Mouse (Mus musculus) neural tube, embryonic 14.5 days (tissue): ENCODE measurements around the gene Atrnl1. TPM values are rescaled to one million over a fixed set of nuclear protein-coding genes. Genes with fewer than 3 reads are reported as not detected.
A peak's percentile ranks its signal among the peaks of the same experiment; 100 is the strongest.
"Not testable (repeated sequence)": the region's sequence is repeated elsewhere in the genome, so short reads cannot be mapped to it uniquely, and the experiment has no call there.

ENCODE experiments used
- ATAC-seq: fragments of 200-750 bp; cut with Nextera tagmentation; 2 replicates; pipeline ENCODE4 v1.8.0; 2017; ENCODE audit warnings: low read depth, mild to moderate bottlenecking, moderate TSS enrichment, moderate library complexity
- H3K27ac ChIP-seq: fragments of 300-500 bp; sonication (generic); 2 replicates; pipeline ENCODE4 v1.5.1; 2014; ENCODE audit warnings: low read depth, mild to moderate bottlenecking, control low read depth, low read length, moderate library complexity, mixed read lengths
- H3K27me3 ChIP-seq: fragments of 300-500 bp; sonication (generic); 2 replicates; pipeline ENCODE4 v1.6.1; 2014; ENCODE audit warnings: low read length; ENCODE audit not compliant: control insufficient read depth, insufficient read depth
- H3K36me3 ChIP-seq: fragments of 300-500 bp; sonication (generic); 2 replicates; pipeline ENCODE4 v1.6.1; 2014; ENCODE audit warnings: low read length, mixed read lengths; ENCODE audit not compliant: control insufficient read depth, insufficient read depth
- H3K4me1 ChIP-seq: fragments of 300-500 bp; sonication (generic); 2 replicates; pipeline ENCODE4 v1.6.1; 2014; ENCODE audit warnings: low read length; ENCODE audit not compliant: control insufficient read depth, insufficient read depth
- H3K4me2 ChIP-seq: fragments of 300-500 bp; sonication (generic); 2 replicates; pipeline ENCODE4 v1.6.1; 2014; ENCODE audit warnings: mild to moderate bottlenecking, low read depth, low read length, control low read depth
- H3K4me3 ChIP-seq: fragments of 300-500 bp; sonication (generic); 2 replicates; pipeline ENCODE4 v1.5.1; 2014; ENCODE audit warnings: low read depth, low read length, control low read depth, mixed read lengths
- H3K9ac ChIP-seq: fragments of 300-500 bp; sonication (generic); replicated peaks from 2 replicates; pipeline ENCODE4 v1.6.1; 2014; ENCODE audit warnings: low read depth, mild to moderate bottlenecking, control low read depth, low read length, mixed read lengths
- H3K9me3 ChIP-seq: fragments of 300-500 bp; sonication (generic); 2 replicates; pipeline ENCODE4 v1.6.1; 2016; ENCODE audit warnings: low read length; ENCODE audit not compliant: control insufficient read depth
- WGBS: fragments of 180-500 bp; shearing (Covaris S2); extraction: QIAGEN DNeasy Blood & Tissue Kit; methylation state at CpG from one replicate; pipeline ENCODE4 v1.1.7; 2014; 5-methylcytosine and 5-hydroxymethylcytosine counted together
- polyA plus RNA-seq: library from polyadenylated mRNA; unstranded; fragments of >200 nt; fragmentation: Nextera tagmentation; extraction: Ambion mirVana; gene quantifications from 2 replicates; pipeline ENCODE4 v1.2.1, GENCODE M21; 2014

Gene Atrnl1
- polyA plus RNA-seq, 1 experiment from 2014 or later, result 8.6 TPM

DNA sequence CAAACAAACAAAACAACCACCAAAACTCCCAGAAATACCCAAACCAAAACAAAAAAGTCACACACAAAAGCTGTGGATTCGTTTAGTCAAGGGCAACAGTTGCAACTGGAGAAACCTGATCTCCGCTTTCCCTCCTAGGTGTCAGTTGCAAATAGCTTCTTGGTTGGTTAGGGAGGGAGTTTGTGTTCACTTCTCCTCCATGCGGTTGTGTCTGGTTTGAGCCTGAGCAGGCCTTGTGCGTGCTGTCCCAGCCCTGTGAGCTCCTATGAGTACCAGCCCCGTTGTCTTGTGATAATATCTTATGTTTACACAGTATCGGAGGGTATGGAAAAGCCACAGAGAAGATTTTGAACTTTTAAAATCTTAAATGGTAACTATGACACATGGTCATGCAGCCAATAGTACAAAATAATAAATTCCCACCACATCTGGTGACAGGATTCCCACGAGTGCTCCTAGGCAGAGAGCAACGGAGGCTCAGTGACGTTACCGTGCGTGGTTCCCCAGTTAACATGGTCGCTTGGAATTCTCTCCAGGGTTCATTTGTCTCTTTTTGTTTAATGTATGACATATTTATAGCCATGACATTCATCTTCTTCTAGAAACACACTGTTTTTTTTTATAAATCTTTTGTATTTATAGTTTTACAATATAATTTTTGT, 46.7 kb downstream of the Atrnl1 start:
- no peak overlapping the region for H3K4me3 ChIP-seq
- ATAC-seq, result no peak
- no peaks in the 10 kb centered on the region for H3K9me3 ChIP-seq
- no peaks in the 10 kb centered on the region for H3K27me3 ChIP-seq
- no peak overlapping the region for H3K27ac ChIP-seq
- H3K36me3 ChIP-seq, result no peaks in the 10 kb centered on the region
- no peak overlapping the region for H3K9ac ChIP-seq
- no peak overlapping the region for H3K4me2 ChIP-seq
- WGBS, result 49% methylated on average over 12 of the region's 12 CpGs
- no peaks in the 10 kb centered on the region for H3K4me1 ChIP-seq

GRCm38 (mm10) chr19:57658111-57659091, 47.6 kb downstream of the Atrnl1 start:
- Histone ChIP-seq H3K27me3 (no peaks in the 10 kb centered on the region), H3K9me3 (no peaks in the 10 kb centered on the region), H3K4me3 (no peak overlapping the region), H3K9ac (no peak overlapping the region), H3K27ac (no peak overlapping the region), H3K4me2 (no peak overlapping the region), H3K36me3 (no peaks in the 10 kb centered on the region), H3K4me1 (no peaks in the 10 kb centered on the region)
- no peak for ATAC-seq
- WGBS, result 64% methylated on average over 8 of the region's 8 CpGs

GRCm38 (mm10) chr19:57667011-57667410, 56.2 kb downstream of the Atrnl1 start:
- H3K4me1 ChIP-seq, result no peaks in the 10 kb centered on the region
- H3K4me3 ChIP-seq, result no peak overlapping the region
- H3K4me2 ChIP-seq, result no peak overlapping the region
- no peak for ATAC-seq
- no peaks in the 10 kb centered on the region for H3K36me3 ChIP-seq
- no peaks in the 10 kb centered on the region for H3K27me3 ChIP-seq
- whole genome bisulfite sequencing, result 81% methylated on average over 9 of the region's 9 CpGs
- no peak overlapping the region for H3K9ac ChIP-seq
- no peaks in the 10 kb centered on the region for H3K9me3 ChIP-seq
- no peak overlapping the region for H3K27ac ChIP-seq

DNA sequence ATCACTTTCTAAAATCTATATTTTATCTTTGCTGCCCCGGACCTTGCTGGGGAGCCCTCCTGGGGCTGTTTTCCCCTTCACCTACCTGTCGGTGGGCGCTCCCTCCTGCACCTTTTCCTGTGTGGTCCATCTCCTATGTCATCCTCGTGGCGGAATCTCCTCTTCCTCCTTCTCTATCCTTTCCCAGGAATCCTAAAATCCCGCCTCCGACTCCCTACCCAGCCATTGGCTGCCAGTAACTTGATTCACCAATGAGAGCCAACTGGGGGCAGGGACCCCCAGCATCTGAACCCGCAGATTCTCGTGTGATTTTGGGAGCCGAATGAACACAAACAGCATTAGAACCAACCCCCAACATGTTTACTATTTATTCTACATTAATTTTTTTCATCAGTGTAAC, 57.1 kb downstream of the Atrnl1 start:
- Histone ChIP-seq H3K9me3 (no peaks in the 10 kb centered on the region), H3K9ac (no peak overlapping the region), H3K4me3 (no peak overlapping the region), H3K4me1 (no peaks in the 10 kb centered on the region), H3K4me2 (no peak overlapping the region), H3K27ac (no peak overlapping the region), H3K27me3 (no peaks in the 10 kb centered on the region), H3K36me3 (no peaks in the 10 kb centered on the region)
- WGBS, result 94% methylated on average over 10 of the region's 10 CpGs
- no peak for ATAC-seq

DNA sequence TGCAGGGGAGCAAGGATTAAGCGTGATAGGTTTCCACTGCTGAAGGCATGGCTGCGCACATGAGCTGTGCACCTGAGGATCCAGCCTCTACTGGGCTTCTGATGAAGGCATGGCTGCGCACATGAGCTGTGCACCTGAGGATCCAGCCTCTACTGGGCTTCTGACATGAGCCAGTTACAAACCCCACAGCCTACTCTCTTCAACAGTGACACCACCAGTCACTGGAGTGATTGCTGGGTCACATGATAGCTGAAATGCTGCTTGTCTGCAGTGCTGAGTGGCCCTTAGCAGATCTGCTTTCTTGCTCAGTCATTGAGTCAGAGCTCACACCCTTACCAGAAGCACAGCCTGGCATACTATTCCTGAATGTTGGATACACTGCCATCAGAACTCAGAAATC, 68.6 kb downstream of the Atrnl1 start:
- Histone ChIP-seq H3K9me3 (no peaks in the 10 kb centered on the region), H3K27me3 (no peaks in the 10 kb centered on the region), H3K36me3 (no peaks in the 10 kb centered on the region), H3K9ac (no peak overlapping the region), H3K4me1 (no peaks in the 10 kb centered on the region), H3K27ac (no peak overlapping the region), H3K4me2 (no peak overlapping the region), H3K4me3 (no peak overlapping the region)
- 93% methylated on average over 3 of the region's 3 CpGs for WGBS
- ATAC-seq, result no peak

- ATAC-seq, result peak; percentile 77
- Histone ChIP-seq H3K27ac (peak overlapping the region; percentile 17; the same call in 1 of the 2 replicates), H3K4me2 (no peak overlapping the region), H3K4me1 (peaks cover 10% of the 10 kb centered on the region; the same call in 1 of the 2 replicates), H3K4me3 (no peak overlapping the region), H3K9me3 (no peaks in the 10 kb centered on the region), H3K9ac (no peak overlapping the region), H3K36me3 (no peaks in the 10 kb centered on the region), H3K27me3 (no peaks in the 10 kb centered on the region)
- WGBS, result 68% methylated on average over 20 of the region's 20 CpGs
These were observed 75.8 kb downstream of the Atrnl1 start for GRCm38 (mm10) chr19:57686596-57686995.

DNA sequence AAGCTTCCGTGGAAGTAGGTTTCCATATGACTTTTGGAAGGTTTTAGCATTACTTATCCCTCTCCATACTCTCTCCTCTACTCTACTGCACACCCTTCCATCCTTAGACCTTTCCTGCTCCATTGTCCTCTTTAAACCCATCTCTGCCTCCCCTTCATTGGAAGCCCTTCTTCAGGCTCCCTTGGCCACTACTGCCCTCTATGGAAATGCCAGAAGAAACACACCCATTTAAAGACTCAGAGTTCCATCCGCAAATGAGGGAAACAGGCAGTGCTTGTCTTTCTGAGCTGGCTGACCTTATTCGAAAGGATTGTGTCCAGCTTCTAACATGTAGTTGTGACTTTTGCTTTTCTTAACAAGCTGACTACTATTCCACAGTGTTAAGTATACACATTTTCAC, 81.7 kb downstream of the Atrnl1 start:
- Histone ChIP-seq H3K36me3 (0 out of 2 replicates have a peak, but pooled peaks cover 3% of the 10 kb centered on the region), H3K9me3 (no peaks in the 10 kb centered on the region), H3K27me3 (no peaks in the 10 kb centered on the region), H3K4me3 (no peak overlapping the region), H3K9ac (no peak overlapping the region), H3K4me1 (peaks cover 7% of the 10 kb centered on the region; the same call in 1 of the 2 replicates), H3K27ac (no peak overlapping the region), H3K4me2 (no peak overlapping the region)
- 88% methylated on average over 3 of the region's 3 CpGs for WGBS
- no peak for ATAC-seq

GRCm38 (mm10) chr19:57696781-57697180, 85.9 kb downstream of the Atrnl1 start:
- H3K27me3 ChIP-seq, H3K4me2 ChIP-seq, H3K9ac ChIP-seq, H3K9me3 ChIP-seq, H3K36me3 ChIP-seq, H3K4me1 ChIP-seq, H3K27ac ChIP-seq, ATAC-seq, H3K4me3 ChIP-seq: not testable (repeated sequence)
- 83% methylated on average over 5 of the region's 5 CpGs for WGBS

DNA sequence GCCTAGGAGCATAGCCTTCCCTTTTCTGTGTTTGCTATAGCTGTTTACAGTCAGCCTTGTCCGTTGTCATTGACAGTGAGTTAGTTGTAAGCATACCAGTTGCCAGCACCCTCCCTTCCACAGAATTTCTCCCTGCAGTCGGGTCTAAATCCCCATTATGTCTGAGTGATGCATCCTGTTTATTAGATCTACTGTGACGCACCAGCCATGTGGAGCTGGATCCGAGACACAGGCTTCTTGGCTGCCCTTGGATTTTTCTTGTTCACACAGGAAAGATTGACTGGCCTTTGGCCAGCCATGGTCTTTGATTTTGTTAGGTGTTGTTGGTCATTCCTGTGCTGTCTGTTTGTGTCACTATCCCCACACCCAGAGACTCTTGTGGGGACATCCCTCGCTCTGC, 102.3 kb downstream of the Atrnl1 start:
- Histone ChIP-seq H3K9me3 (no peaks in the 10 kb centered on the region), H3K9ac (no peak overlapping the region), H3K4me3 (no peak overlapping the region), H3K4me1 (no peaks in the 10 kb centered on the region), H3K4me2 (no peak overlapping the region), H3K36me3 (0 out of 2 replicates have a peak, but pooled peaks cover 3% of the 10 kb centered on the region), H3K27me3 (no peaks in the 10 kb centered on the region), H3K27ac (no peak overlapping the region)
- 80% methylated on average over 5 of the region's 5 CpGs for WGBS
- no peak for ATAC-seq
